Mouse (Mus musculus) kidney, postnatal 14 days (tissue): ENCODE results near the gene Tenm2.
A peak's percentile ranks its signal among the peaks of the same experiment; 100 is the strongest.

ENCODE experiments used
- DNase-seq: peaks from one replicate; pipeline ENCODE4 v3.0.0; 2022; ENCODE audit warnings: mixed read lengths

Tenm2 gene

DNA sequence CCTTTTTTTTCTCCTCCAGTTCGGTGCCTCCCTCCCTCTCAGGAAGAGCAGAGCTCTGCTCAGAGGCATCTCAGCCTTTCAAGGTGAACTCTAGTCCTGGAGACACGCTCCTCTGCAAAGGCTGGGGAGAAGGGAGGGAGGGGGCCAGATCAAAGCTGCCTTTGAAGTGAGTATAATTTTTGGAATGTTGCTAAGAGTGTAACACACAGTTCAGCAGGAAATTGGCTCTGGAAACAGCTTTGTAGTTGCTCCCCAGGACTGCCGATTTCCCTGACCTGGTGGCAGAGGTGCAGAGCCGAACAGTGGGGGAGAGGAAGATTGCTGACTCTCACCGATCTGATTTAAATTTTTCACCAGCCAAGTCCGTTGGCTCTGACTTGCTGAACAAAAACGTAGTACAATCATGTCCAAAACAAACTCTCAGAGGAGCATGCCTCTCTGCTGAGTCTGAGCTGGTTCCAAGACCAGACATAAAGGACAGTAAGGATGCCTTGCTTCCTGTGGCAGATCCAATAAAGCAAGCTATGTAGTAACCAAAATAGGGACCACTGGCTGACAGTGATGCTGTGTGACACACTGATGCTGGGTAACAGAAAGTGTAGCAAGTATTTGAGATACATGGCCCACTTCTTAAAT lies 901.5 kb downstream of the Tenm2 start:
- peak; percentile 7 for DNase-seq

DNA sequence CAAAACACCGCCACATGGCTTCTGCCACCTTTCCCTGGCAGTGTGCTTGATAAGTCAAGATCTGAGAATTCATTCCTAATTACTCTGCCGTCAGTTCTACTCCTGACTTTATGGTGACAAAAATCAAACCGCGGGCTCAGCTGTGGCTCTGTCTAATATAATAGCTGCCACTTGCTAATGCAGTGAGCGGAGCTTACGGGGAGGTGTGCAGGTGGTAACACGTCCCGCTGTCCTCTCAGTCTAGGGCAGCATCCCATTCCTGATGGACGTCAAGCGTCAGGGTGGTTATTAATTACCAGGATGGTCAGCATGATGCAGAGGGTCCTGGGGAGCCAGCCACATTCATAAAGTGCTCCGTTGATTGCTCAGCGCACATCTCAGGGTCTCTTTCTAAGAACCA lies 903.5 kb downstream of the Tenm2 start:
- no peak for DNase-seq

DNA sequence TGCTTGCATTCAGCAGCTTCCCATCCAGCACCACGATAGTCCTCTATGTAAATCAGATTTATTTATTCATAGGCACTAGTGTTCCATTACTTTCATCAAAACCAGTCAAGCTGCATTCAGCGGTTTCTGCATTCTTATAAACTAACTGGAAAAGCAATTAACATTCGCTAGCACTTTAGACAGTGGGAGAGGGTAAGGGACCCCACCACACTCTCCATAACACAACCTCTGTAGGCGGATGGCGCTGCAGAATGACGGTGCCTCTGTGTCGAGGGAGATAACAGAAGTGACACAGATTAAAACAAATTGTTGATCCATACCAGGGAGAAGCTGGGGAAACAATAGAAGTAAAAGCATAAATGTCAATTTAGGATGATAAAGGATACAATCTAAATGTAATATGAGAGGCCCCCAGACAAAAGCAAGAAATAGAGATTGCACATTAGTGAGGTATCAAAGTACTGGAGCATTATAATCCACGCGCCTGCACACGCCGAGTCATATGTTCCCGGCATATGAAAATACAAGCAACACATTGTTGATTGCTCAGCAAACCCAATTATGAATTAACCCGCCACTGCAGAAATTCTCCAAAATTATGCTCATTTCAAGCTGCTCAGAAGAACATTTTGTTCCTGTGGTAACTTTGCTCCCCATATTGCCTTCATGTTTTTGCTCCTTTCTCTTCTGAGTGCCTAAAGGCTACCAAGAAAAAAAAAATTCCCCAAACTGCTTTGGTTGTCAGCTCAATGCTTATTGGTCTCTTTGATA lies 904.2 kb downstream of the Tenm2 start:
- DNase-seq, result no peak

DNA sequence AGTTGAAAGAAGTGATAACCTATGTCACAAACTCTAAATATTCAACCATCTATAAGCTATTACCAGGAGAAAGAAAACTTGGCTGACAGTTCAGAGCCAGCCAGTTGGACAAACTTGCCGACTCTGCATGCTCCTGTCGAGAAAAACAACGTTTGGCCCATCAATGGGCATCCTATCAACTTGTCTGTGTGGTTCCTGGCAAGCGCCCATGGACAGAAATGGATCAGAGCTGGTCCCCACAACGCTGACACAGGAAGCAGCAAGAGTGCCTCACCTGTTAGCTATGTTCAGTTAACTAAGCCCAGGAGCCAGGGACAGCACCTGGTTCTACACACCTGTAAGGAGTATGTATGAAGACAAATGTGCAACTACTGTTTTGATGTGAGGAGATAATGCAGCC lies 908.5 kb downstream of the Tenm2 start:
- no peak for DNase-seq

DNA sequence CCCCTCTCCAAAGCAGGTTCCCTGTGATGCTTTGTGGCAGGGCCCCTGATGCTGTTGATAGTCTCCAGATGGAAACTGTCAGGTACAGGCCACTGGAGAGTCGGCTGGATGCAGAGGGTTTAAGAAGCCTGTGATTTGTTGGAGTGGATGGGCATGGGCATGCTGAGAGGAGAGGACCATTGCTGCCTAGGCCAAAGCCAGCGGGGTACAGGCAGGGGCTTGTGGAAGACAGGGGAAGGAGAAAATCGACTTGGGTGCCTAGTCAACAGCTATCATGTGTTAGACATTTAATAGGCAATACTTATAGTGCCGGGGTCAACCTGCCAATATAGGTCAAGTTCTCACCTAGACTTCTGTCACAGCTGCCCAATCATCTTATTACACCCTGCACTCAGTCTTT lies 926.4 kb downstream of the Tenm2 start:
- DNase-seq, result no peak

DNA sequence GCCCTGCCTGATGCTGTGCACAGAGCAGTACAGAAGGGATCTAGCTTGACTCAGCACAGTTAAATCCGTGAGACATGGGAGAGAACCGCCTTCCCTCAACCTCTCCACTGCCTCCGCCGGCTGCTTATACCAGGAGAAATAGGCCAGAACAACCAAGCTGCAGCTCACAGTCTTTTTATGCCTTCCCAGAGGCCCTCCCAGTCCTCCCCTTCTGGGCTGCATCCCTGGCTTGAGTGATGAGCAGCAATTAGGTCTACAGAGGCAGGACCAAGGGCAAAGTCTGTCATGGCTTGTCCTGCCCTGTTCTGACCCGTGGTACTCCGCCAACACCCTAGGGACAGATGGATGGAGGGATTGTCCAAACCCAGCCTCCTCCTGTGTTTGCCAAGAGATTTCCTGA lies 928.5 kb downstream of the Tenm2 start:
- DNase-seq, result no peak

DNA sequence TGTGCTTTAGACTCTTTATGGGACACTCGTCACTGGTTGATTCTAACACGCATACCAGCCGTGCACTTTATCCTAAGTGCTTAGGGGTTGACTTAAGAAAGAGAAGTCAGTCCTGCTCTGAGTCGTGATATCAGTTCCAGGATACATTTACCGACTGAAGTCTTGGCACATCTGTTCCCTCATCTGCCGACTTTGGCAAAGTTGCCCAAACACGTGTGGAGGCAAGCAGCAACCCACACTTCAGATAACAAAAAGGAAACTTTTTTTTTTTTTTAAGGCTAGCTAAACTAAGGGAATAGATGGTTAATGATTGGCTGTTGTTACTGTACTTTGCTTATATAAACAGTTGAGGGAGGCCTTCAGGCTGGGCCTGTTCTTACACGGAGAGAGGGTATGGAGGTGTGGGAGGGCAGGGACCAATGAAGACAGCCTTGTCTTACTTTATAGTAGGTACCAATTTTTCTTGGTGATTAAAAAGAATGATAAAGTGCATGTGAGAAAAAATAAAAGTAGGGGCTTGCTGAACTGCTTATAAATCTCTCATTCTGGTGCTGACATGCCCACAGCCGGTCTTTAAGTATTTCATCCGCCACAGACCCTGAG lies 930.3 kb downstream of the Tenm2 start:
- DNase-seq, result no peak

DNA sequence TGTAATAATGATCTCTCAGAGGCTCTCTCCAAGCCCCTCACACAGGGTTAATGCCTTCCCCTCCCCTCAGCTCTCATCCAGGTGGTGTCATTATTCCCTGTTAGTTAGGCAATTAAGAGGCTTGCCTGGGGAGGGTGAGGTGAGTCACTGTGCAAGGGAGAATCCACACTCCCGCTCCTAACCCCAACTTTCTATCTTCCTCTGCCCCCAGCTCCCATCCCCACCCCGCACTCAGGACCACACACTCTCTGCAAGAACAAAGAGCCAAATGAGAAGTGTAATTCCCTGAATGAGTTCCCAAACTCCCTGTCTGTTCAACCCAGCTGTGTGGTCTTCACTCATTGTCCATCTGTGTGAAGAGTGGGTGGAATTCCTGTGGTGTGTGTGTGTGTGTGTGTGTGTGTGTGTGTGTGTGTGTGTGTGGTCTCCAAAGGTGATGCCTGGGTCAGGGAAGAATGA lies 932.8 kb downstream of the Tenm2 start:
- no peak for DNase-seq

DNA sequence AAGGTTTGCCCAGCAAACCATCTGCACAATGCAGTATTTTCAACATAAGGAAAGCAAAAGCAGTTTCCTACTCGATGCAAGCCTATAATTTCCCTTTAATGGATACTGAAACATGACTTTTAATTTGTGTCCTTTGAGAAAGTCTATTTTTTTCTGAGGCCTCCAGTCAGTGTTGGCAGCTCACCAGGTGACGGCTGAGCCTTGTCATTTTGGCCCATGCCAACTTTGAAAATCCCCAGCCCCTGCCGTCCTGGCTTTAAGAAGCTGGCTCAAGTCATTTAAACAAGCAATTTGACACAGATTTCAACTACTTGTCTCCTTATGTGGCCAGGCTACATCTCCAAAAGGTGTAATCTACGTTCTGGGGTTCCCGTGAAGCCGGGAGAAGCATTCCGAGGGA lies 933.7 kb downstream of the Tenm2 start:
- DNase-seq, result no peak

DNA sequence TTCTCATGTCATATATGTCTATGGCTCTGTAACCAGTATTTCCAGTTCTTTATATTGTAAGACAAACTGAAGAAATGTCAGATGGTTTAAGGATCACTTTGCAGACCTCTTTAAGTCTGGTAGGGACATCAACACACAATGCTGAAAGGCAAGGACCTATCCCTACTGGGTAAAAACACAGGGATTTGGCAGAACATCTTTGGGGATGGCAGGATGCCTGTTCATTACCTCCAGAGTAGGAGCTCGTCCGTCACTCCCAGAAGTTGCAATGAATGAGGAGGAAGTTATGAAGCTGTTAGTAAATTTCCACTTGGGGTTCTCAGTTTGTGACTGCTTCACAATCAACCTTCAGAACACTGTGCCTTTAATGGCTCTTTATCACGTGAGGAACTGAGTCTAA lies 939.2 kb downstream of the Tenm2 start:
- DNase-seq, result no peak

DNA sequence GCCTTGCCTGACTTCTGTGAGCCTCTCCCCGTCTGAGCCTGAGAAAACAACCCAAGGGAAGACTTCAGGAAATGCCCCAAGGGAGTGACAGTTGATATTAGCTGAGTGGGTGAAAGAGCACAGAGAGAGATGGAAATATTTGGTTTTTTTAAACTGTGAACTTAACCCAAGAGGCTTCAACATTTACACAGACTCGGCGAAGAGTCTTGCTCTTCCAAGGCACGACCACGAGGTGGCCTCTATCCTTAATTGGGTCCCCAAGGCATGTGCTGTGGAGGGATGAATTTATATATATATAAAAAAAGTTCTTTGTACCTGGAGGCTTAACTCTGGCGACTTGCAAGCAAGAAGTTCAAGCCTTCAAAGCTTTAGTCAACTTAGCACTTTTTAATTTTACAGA lies 943.6 kb downstream of the Tenm2 start:
- no peak for DNase-seq

DNA sequence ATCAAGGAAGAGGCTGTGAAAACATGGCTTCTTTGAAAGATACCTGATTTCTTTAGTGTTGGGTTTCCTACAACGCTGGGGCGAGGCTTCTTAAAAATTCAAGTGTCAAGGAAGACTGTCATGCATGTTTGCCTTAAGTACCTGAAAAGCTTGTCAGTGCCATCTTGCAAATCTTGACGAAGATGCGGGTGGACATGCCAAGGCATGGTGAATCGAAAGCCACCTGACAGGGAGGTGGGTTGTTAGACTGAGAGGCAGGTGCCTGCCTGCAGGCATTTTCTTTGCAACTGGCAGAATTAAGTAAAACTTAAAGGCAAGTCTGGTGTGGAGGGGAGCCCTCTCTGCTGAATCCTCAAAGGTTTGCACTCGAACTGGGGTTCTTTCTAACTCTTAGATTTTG lies 949.5 kb downstream of the Tenm2 start:
- no peak for DNase-seq

DNA sequence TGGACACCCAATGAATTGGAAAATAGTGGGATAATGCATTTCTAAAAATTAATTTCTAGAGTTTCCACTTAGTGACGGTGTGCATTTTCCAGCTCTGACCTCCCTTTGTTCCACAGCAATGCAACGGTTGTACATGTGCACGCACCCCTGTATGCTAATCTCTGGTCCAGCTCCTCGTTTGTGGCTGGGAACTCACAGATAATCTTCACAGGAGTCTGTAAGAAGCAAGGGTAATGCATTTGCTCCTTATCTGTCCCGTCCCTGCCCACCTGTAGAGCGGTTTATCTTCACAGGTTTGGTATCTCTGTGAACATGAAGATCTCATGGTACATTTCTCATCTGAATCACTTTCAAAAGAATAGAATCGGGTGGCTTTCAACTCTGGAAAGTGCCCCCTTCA lies 955.2 kb downstream of the Tenm2 start:
- no peak for DNase-seq

DNA sequence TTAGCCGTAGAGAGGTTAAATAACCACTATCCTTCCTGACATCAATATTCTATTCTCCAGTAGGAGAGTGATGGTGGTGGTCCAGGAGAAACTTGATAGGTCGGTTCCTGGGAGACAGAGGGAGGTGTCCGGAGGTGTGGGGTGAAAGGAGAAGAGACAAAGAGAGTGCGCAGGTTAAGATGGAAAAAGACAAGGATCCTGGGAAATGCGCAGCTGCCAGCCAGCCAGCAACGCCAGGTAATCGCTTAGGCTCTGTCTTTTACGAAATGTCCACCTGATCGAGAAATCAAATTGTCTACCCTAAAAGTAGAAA lies 957.9 kb downstream of the Tenm2 start:
- DNase-seq, result no peak

DNA sequence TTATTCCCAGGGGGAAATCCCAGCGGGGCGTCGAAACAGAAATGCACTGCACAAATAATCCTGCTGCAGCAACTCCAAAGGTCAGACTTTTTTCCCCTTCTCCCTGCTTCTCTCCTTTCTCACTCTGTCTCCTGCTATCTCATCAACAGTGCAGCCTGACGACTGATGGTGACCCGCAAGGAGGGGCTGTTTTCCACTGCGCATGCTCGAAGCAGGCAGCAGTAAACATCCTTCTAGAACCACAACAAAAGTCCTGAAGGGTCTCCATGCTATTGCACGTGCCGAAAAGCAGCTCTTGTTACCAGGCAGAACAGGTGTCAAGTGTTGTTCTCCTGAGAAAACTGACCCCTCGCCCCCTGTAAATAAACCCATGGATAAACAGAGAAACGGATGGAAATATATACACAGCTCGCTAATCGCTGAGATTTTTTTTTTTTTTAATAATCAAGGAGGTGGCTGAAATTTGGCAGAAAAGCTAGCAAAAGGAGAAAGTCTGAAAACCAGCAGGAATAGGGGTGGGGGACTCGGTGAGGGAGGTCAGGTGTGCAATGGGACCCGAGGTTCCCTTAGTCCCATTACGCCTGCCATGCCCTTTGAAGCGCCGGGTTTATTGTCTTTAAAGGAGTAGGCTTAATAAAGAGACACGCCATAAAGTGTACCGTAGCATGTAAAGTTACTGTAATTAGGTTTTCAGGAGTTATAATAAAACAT lies 958.4 kb downstream of the Tenm2 start:
- DNase-seq, result peak; percentile 17

DNA sequence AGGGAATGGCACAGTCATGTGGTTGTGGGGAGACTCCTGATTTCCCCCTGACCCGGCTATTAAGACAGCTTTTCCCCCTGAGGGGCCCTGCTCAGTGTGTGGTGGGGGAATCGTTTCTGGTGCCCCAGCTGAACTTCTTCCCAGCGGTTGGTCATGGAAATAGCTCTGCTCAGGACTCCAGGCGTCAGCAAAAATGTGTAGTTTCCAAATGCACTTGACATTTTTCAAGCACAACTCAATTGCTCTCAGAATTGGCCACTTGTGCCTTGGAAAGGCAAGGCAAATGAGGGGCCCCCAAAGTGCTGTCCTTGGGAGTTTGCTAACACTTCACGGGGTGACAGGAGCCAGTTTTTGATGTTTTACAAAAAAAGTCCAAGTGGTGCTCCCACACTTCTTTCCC lies 959.7 kb downstream of the Tenm2 start:
- DNase-seq, result no peak

DNA sequence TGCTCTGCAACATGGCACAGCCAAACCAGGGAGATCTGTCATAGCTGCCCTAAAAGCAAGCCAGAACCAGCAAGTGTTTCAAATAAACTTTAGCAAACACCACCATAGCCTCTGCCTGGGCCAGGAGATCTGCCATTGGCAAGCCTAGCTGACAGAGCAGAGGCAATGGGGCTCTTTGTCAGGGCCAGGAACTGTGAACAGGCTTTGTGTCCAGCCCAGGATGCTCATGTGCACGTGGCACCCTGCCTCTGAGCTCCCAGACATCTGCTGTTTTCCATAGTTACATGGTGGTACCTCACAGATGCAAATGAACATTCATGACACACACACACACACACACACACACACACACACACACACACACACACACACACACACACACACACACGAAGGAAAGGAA lies 963.6 kb downstream of the Tenm2 start:
- DNase-seq, result no peak

DNA sequence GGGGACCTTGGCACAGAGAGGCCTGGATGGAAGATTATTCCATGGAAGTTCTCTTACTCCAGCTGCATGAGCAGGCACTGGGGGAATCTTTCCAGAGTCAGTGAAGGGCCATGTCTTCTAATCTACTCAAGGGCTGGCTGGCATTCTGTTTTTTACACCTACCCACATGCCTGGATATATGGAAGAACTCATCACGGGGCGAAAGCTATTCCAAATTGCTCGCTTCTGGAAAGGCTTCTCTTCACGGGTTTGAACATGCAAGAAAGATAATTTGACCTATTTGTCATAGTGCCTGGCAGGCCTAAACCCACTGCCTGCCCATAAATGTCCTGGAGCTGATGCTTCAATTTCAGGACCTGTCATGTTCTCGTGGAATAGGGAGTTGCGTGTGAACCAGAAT lies 965.8 kb downstream of the Tenm2 start:
- no peak for DNase-seq

DNA sequence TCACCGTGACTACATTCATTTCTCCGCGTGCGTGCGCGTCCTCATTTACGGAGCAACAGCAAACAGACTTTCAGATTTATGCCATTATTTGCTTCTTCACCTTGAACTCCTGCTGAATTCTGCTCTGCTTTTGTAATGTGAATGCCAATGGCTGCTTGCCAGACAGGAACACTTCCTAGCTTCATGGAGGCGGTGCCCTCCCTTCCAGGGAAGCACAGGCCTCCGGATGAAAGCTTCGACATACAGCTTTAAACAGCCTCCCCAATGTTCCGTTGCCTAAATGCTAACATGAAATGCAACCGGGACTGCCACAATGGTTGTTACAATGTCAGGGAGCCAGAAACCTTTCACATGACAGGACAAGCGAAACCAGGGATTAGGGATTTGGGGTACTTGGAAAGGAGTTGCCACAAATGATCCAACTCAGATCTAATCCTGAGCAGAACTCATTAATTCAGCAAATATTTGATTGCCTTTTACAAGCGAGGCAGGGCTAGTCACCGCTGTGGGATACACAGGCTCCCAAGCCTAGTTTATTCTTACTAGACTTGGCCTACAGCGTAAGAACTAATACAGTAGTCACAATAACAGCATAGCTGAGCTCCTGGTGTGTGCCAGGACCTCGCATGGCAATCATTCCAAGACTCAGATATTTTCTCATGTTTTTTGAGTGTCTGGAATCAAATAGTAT lies 970.8 kb downstream of the Tenm2 start:
- peak; percentile 45 for DNase-seq

DNA sequence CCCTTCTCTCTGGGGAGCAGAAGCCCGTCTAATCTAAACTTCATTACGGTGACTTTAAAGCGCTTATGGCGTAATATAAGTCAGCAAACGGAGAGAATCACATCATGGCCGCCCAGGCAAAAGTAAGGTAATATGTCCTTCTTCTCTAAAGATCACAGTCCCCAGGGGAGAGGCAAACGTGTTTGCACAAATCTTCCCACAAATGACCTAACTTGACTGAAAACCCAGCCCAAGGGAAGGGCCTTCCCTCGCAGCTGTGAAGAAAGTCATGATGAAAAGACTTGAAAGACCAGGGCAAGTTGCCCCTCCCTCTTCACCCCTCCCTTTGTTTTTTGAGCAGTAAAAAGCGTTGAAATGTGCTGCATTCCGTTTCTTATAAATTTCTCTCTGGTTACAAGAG lies 971.9 kb downstream of the Tenm2 start:
- no peak for DNase-seq

DNA sequence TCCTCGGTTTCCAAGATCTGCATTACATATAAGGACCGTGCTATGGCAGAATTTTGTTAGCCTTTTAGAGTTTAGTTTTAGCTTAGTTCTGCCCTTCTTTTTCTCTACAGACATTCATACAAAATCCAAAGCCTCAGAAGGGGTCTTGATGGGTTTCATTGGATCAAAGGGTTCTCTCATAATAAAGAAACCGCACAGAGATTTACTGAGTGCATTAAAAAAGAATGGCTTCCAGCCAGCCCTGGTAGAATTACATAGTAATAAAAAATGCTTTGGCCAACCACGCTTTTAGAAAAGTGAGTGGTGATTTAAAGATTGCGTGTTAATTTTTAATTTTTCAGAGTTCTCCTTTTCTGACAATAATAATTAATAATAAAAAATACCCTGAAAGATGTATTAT lies 978.6 kb downstream of the Tenm2 start:
- no peak for DNase-seq

DNA sequence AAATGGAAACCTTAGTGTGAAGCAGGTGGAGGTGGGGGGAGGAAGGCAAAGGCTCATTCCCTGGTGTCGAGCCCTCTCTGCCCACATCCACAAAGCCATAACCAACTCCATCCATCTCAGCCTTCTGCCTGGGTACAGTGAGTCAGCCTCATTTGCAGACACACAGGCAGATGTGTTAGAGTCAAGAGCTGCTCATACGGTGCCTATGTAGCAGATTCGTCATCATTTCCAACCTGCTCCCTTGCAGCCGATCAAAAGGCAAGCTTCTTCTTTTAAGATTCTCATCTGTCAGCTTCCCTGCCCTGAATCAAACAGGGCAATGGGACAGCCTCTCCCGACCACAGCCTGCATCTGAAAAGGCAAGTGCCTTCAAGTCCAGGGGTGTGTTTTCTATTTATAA lies 979.0 kb downstream of the Tenm2 start:
- no peak for DNase-seq

DNA sequence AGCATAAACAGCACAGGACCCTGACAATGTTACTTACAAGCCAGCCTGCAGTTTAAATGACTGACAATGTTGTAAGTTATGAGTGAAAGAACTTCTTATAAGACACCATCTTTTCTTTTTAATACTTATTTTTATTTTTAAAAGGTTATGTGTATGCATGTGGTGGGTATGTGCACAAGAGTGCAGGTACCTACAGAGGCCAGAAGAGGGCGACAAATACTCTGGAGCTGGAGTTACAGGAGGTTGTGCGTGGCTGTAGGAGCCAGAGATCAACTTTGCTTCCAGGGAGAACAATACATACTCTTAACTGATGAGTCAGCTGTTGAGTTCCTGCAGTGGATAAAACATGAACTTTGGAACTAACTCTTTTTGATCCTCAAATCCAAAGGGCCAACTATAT lies 981.7 kb downstream of the Tenm2 start:
- DNase-seq, result no peak
